Mouse (Mus musculus) frontal cortex, postnatal 14 days (tissue): Measurements from ENCODE around the gene Tmem88.

Experiments used
- DNase-seq, 2 experiments: peaks; one replicate each; pipeline ENCODE4 v3.0.0; 2022; ENCODE audit warnings: low spot score in 2 of 2

Gene Tmem88

GRCm38 (mm10) chr11:69416509-69416908 is 18.5 kb upstream of the Tmem88 start:
- no peak for DNase-seq

GRCm38 (mm10) chr11:69415668-69416451 is 17.8 kb upstream of the Tmem88 start:
- peak; percentile 30 to 49 for DNase-seq

- DNase-seq = peak in 1 of 2 experiments; percentile 53
Measured at GRCm38 (mm10) chr11:69415327-69415667, 17.3 kb upstream of the Tmem88 start.

GRCm38 (mm10) chr11:69414421-69415326 is 16.6 kb upstream of the Tmem88 start:
- DNase-seq = peak in 1 of 2 experiments; percentile 41

- peak; percentile 45 to 64 for DNase-seq
Measured at GRCm38 (mm10) chr11:69413221-69414181, 15.5 kb upstream of the Tmem88 start, which contains the start of gene Kdm6b. Gene Kdm6b (minus strand): TSS chr11:69413675.

DNA sequence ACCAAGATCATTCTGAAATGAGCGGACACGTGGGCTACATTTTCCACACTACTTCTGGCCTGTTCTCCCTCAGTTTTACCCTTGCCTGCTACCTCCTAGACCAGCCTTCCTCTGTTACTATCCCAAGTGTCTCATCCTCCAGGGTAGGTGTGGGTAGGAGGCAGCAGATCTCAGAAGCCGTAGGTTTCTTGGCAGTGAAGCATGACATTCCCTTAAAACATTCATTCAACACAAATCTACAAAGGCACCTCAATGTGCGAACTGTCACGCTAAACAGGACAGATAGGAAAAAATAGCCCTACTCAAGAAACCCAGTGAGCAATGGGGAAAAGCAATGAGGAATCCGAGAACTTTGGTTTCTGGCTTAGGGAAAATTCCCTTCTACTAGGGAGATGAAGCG is 14.5 kb upstream of the Tmem88 start:
- no peak for DNase-seq

- peak; percentile 52 to 56 for DNase-seq
Measured at GRCm38 (mm10) chr11:69411538-69412203, 13.6 kb upstream of the Tmem88 start.

DNA sequence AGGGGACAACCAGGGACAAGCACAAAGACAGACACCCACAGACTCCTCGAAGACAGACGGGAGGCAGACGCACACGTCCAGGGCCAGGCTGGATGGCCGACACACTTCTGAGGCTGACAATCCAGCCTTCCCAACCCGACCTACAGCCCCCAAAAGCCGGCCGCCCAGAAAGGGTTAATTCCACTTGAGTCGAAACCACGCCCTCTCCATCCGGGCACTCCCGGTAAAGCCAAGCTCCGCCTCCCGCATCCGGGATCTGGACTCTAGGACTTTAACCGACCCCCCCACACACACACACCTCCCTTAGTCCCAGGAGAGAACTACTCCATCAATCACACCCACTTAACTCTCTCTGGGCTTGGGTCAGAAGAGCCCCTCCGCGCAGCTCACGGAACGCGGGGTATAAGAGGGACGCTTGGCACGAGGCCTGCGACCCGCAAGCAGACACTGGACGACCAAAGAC is 13.1 kb upstream of the Tmem88 start:
- DNase-seq = peak; percentile 90 to 95

DNA sequence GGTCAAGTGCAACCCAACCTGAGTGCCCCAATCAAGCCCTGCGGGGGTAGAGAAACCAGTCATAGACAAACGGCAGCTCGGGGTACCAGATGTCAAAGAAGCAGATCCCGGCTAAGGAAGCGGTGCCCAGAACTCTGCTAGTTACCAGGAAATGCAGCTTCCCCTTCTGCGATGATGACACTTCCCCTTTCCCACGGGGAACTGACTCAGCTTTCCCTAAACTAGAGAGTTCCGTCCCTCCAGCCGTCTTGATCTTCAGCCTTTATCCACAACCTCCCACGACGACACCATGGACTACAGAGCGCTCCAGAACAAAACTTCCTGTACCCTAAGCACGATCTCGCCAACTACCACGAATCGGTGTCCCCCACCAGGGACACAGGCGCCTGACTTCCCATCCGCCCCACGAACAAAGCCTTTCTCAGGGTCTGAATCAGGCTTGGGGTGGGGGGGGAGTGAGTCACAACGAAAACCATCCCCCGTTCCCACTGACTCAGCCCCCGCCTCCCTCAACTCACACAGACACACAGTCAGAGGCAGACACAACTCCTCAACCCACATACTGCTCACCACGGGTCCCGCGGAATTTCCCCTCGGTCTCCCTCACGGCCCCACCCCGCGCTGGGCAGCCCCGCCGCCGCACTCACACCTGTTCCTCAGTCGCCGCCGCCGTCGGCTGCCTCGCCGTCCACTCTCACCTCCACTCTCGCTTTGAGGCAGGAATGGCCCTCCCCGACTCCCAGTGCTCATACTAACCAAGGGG is 12.5 kb upstream of the Tmem88 start:
- peak; percentile 47 to 53 for DNase-seq

DNA sequence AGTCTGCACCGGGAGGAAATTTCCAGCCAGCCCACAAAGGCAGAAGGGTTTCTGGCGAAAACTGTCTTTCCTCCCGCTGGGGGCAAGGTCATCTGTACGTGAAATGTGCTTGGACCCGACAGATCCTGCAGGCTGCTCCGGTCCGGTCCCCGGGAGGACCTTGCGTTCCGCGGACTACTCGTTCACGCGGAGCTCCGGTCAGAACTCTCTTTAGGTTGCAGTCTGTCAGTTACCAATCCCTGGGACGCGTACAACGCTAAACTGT is 11.9 kb upstream of the Tmem88 start:
- no peak for DNase-seq

GRCm38 (mm10) chr11:69409378-69410044 is 11.5 kb upstream of the Tmem88 start:
- DNase-seq = peak; percentile 71 to 79

GRCm38 (mm10) chr11:69408541-69409377 is 10.7 kb upstream of the Tmem88 start:
- DNase-seq = peak; percentile 74 to 82

GRCm38 (mm10) chr11:69407724-69408004 is 9.6 kb upstream of the Tmem88 start:
- DNase-seq = no peak

GRCm38 (mm10) chr11:69406867-69407723 is 9.1 kb upstream of the Tmem88 start:
- no peak for DNase-seq

DNA sequence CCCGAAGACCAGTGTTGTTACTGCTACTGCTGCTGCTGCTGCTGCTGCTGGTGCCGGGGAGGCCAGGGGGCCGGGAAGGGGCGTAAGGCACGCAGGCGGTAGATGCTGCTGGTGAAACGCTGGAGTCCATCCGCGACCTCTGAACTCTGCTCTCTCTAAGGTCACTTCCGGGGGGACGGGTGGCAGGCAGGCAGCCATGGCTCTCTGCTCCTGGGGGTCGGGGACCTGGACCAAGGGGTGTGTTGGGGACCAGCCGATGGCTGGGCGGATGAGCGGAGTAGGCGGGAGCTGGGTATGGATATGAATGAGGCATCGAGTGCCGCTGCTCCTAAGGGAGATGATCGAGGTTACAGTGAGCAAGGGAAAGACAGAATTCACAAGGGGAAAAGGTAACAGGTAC is 8.2 kb upstream of the Tmem88 start:
- peak in 1 of 2 experiments; percentile 17 for DNase-seq

GRCm38 (mm10) chr11:69405397-69406200 is 7.6 kb upstream of the Tmem88 start:
- no peak for DNase-seq
